Mouse (Mus musculus) brown adipose tissue, adult 24 weeks (tissue): ENCODE results near the gene Ypel2. TPM values are rescaled to one million over a fixed set of nuclear protein-coding genes. Genes with fewer than 3 reads are reported as not detected.

Source experiments
- H3K27ac ChIP-seq: fragments of 200-500 bp; replicated peaks from 2 replicates; pipeline ENCODE4 v1.5.1; 2012; ENCODE audit warnings: low read depth, mild to moderate bottlenecking, low read length
- H3K4me1 ChIP-seq: fragments of 200-500 bp; 2 replicates; pipeline ENCODE4 v1.6.1; 2012; ENCODE audit warnings: low read length, mixed read lengths; ENCODE audit not compliant: control insufficient read depth, insufficient read depth, insufficient read length
- H3K4me3 ChIP-seq: fragments of 200-500 bp; 2 replicates; pipeline ENCODE4 v1.5.1; 2012; ENCODE audit warnings: low read depth, mild to moderate bottlenecking, low read length, moderate library complexity; ENCODE audit not compliant: insufficient read depth
- polyA plus RNA-seq: library from polyadenylated mRNA; stranded (reverse); fragments of >200 nt; gene quantifications from 2 replicates; pipeline ENCODE4 v1.2.4, GENCODE M21; 2012; ENCODE audit not compliant: missing spikeins, insufficient read depth, insufficient read length

Gene Ypel2
- polyA plus RNA-seq, 1 experiment = 9.6 TPM

GRCm38 (mm10) chr11:86939503-86939902 is 54.0 kb downstream of the Ypel2 start:
- Histone ChIP-seq H3K4me3 (no peak overlapping the region), H3K4me1 (no peaks in the 10 kb centered on the region; the same call in 1 of the 2 replicates), H3K27ac (no peak overlapping the region)

GRCm38 (mm10) chr11:86938551-86938950 is 55.0 kb downstream of the Ypel2 start:
- H3K4me3 ChIP-seq = no peak overlapping the region
- no peak overlapping the region for H3K27ac ChIP-seq
- no peaks in the 10 kb centered on the region; the same call in 1 of the 2 replicates for H3K4me1 ChIP-seq

- H3K27ac ChIP-seq = no peak overlapping the region
- no peaks in the 10 kb centered on the region; the same call in 1 of the 2 replicates for H3K4me1 ChIP-seq
- no peak overlapping the region for H3K4me3 ChIP-seq
Observed at GRCm38 (mm10) chr11:86938108-86938507, 55.4 kb downstream of the Ypel2 start.

- no peak overlapping the region for H3K4me3 ChIP-seq
- H3K27ac ChIP-seq = no peak overlapping the region
- H3K4me1 ChIP-seq = no peaks in the 10 kb centered on the region; the same call in 1 of the 2 replicates
Observed at GRCm38 (mm10) chr11:86936938-86937337, 56.6 kb downstream of the Ypel2 start.

- H3K4me3 ChIP-seq = no peak overlapping the region
- H3K4me1 ChIP-seq = no peaks in the 10 kb centered on the region
- H3K27ac ChIP-seq = no peak overlapping the region
Observed at GRCm38 (mm10) chr11:86934895-86935294, 58.6 kb downstream of the Ypel2 start.

GRCm38 (mm10) chr11:86932201-86932600 is 61.3 kb downstream of the Ypel2 start:
- Histone ChIP-seq H3K4me3 (no peak overlapping the region), H3K27ac (no peak overlapping the region), H3K4me1 (no peaks in the 10 kb centered on the region)

GRCm38 (mm10) chr11:86930636-86931180 is 62.8 kb downstream of the Ypel2 start:
- no peak overlapping the region for H3K4me3 ChIP-seq
- H3K27ac ChIP-seq = no peak overlapping the region
- no peaks in the 10 kb centered on the region for H3K4me1 ChIP-seq

- no peaks in the 10 kb centered on the region for H3K4me1 ChIP-seq
Observed at GRCm38 (mm10) chr11:86929985-86930384, 63.5 kb downstream of the Ypel2 start.

GRCm38 (mm10) chr11:86929531-86929930 is 64.0 kb downstream of the Ypel2 start:
- no peak overlapping the region for H3K4me3 ChIP-seq
- no peaks in the 10 kb centered on the region; the same call in 1 of the 2 replicates for H3K4me1 ChIP-seq
- no peak overlapping the region for H3K27ac ChIP-seq

More at GRCm38 (mm10) chr11:86929985-86930384, 63.5 kb downstream of the Ypel2 start:
- Histone ChIP-seq H3K4me3 (no peak overlapping the region), H3K27ac (no peak overlapping the region)

- no peak overlapping the region for H3K4me3 ChIP-seq
- peaks cover 20% of the 10 kb centered on the region for H3K4me1 ChIP-seq
- no peak overlapping the region for H3K27ac ChIP-seq
Observed at GRCm38 (mm10) chr11:86925085-86925638, 68.3 kb downstream of the Ypel2 start.

GRCm38 (mm10) chr11:86924629-86925028 is 68.9 kb downstream of the Ypel2 start:
- Histone ChIP-seq H3K4me3 (no peak overlapping the region), H3K4me1 (peaks cover 25% of the 10 kb centered on the region), H3K27ac (no peak overlapping the region)

GRCm38 (mm10) chr11:86923654-86924053 is 69.9 kb downstream of the Ypel2 start:
- H3K27ac ChIP-seq = no peak overlapping the region
- H3K4me1 ChIP-seq = peaks cover 28% of the 10 kb centered on the region

GRCm38 (mm10) chr11:86922029-86922428 is 71.5 kb downstream of the Ypel2 start:
- Histone ChIP-seq H3K4me1 (peaks cover 28% of the 10 kb centered on the region), H3K4me3 (no peak overlapping the region), H3K27ac (no peak overlapping the region)

More at GRCm38 (mm10) chr11:86923654-86924053, 69.9 kb downstream of the Ypel2 start:
- H3K4me3 ChIP-seq = no peak overlapping the region

GRCm38 (mm10) chr11:86921335-86921734 is 72.2 kb downstream of the Ypel2 start:
- Histone ChIP-seq H3K4me3 (no peak overlapping the region), H3K27ac (0 out of 2 replicates have a peak overlapping the region, but pooled peaks have one; percentile 2), H3K4me1 (peaks cover 33% of the 10 kb centered on the region)

GRCm38 (mm10) chr11:86920111-86921080 is 73.1 kb downstream of the Ypel2 start:
- Histone ChIP-seq H3K4me3 (no peak overlapping the region), H3K4me1 (peaks cover 37% of the 10 kb centered on the region), H3K27ac (peak overlapping the region; percentile 69)
